Mouse (Mus musculus): ENCODE measurements around the gene Ddx20. TPM values are rescaled to one million over a fixed set of nuclear protein-coding genes. Genes with fewer than 3 reads are reported as not detected.
A peak's percentile ranks its signal among the peaks of the same experiment; 100 is the strongest.

The Ddx20 gene
- polyA plus RNA-seq, 1 experiment from 2014 or later, result 31.8 TPM

- no peaks in the 10 kb centered on the region for H3K27me3 ChIP-seq (replicated peaks; ENCODE audit: control insufficient read depth, insufficient read depth, low read length)
- H3K36me3 ChIP-seq (ENCODE audit: control insufficient read depth, insufficient read depth, low read length), result no peaks in the 10 kb centered on the region
Measured at GRCm38 (mm10) chr3:105633021-105633420, 54.4 kb downstream of the Ddx20 start.

GRCm38 (mm10) chr3:105632296-105632695 lies 55.1 kb downstream of the Ddx20 start:
- peaks cover 9% of the 10 kb centered on the region for H3K4me1 ChIP-seq (ENCODE audit: control insufficient read depth, insufficient read depth, low read length)

More at GRCm38 (mm10) chr3:105633021-105633420, 54.4 kb downstream of the Ddx20 start:
- DNase-seq (ENCODE audit: low spot score), result no peak
- no peak overlapping the region for H3K4me3 ChIP-seq (ENCODE audit: low read depth, low read length)
- no peak overlapping the region for H3K4me2 ChIP-seq (ENCODE audit: low read length)
- H3K9ac ChIP-seq (ENCODE audit: low read length), result no peak overlapping the region
- 57% methylated on average over 3 of the region's 3 CpGs for WGBS
- H3K9me3 ChIP-seq (replicated peaks; ENCODE audit: control insufficient read depth, low read length), result no peaks in the 10 kb centered on the region
- no peak overlapping the region for H3K27ac ChIP-seq (ENCODE audit: low read depth, low read length)
- H3K4me1 ChIP-seq (ENCODE audit: control insufficient read depth, insufficient read depth, low read length), result peaks cover 11% of the 10 kb centered on the region
- ATAC-seq, result no peak

More at GRCm38 (mm10) chr3:105632296-105632695, 55.1 kb downstream of the Ddx20 start:
- 0 out of 2 replicates have a peak overlapping the region, but pooled peaks have one; percentile 2 for H3K27ac ChIP-seq (ENCODE audit: low read depth, low read length)
- no peaks in the 10 kb centered on the region for H3K9me3 ChIP-seq (replicated peaks; ENCODE audit: control insufficient read depth, low read length)
- ATAC-seq (no peak), DNase-seq (ENCODE audit: low spot score) (peak; percentile 22)
- no peak overlapping the region for H3K4me3 ChIP-seq (ENCODE audit: low read depth, low read length)
- H3K9ac ChIP-seq (ENCODE audit: low read length), result no peak overlapping the region
- no peaks in the 10 kb centered on the region for H3K27me3 ChIP-seq (replicated peaks; ENCODE audit: control insufficient read depth, insufficient read depth, low read length)
- no peak overlapping the region for H3K4me2 ChIP-seq (ENCODE audit: low read length)
- 41% methylated on average over 2 of the region's 2 CpGs for WGBS
- no peaks in the 10 kb centered on the region for H3K36me3 ChIP-seq (ENCODE audit: control insufficient read depth, insufficient read depth, low read length)

Other genes with a start within 250 kb of the Ddx20 start
- gene Kcnd3, start 235.2 kb downstream of the Ddx20 start, polyA plus RNA-seq (2014; fragmentation: Nextera tagmentation; extraction: Ambion mirVana), result 6.3 and 7.7 TPM in 2 replicates
- 0.74 and 1.1 TPM in 2 replicates for gene Inka2, start 17.0 kb upstream of the Ddx20 start, polyA plus RNA-seq (2014; fragmentation: Nextera tagmentation; extraction: Ambion mirVana)
- gene Rap1a, start 113.8 kb upstream of the Ddx20 start, polyA plus RNA-seq (2014; fragmentation: Nextera tagmentation; extraction: Ambion mirVana), result 48.1 and 69.3 TPM in 2 replicates
- 0.11 and 0.28 TPM in 2 replicates for gene Adora3, start 183.3 kb upstream of the Ddx20 start, polyA plus RNA-seq (2014; fragmentation: Nextera tagmentation; extraction: Ambion mirVana)
- gene Tmigd3, start 183.3 kb upstream of the Ddx20 start, polyA plus RNA-seq (2014; fragmentation: Nextera tagmentation; extraction: Ambion mirVana), result not detected in 2 replicates
- 0.36 TPM in 1 of 2 replicates, not detected in the other for gene I830077J02Rik, start 245.1 kb upstream of the Ddx20 start, polyA plus RNA-seq (2014; fragmentation: Nextera tagmentation; extraction: Ambion mirVana)

All from forebrain, embryonic 14.5 days (tissue).